Mouse (Mus musculus) liver, embryonic 16.5 days (tissue): ENCODE data around the gene Ankrd52. TPM values are rescaled to one million over a fixed set of nuclear protein-coding genes. Genes with fewer than 3 reads are reported as not detected.
"Not testable (repeated sequence)": the region's sequence is repeated elsewhere in the genome, so short reads cannot be mapped to it uniquely, and the experiment has no call there.

Experiments used
- ATAC-seq: fragments of 200-750 bp; cut with Nextera tagmentation; 2 replicates; pipeline ENCODE4 v1.8.0; 2017; ENCODE audit warnings: low read depth, mild to moderate bottlenecking, moderate number of reproducible peaks, moderate library complexity
- H3K27ac ChIP-seq: fragments of 300-500 bp; sonication (generic); 2 replicates; pipeline ENCODE4 v1.5.1; 2014; ENCODE audit warnings: mild to moderate bottlenecking, low read length
- H3K27me3 ChIP-seq: fragments of 300-500 bp; sonication (generic); 2 replicates; pipeline ENCODE4 v1.6.1; 2014; ENCODE audit warnings: low read depth, low read length, mixed read lengths; ENCODE audit not compliant: control insufficient read depth, insufficient read depth
- H3K36me3 ChIP-seq: fragments of 300-500 bp; sonication (generic); 2 replicates; pipeline ENCODE4 v1.6.1; 2014; ENCODE audit warnings: mild to moderate bottlenecking; ENCODE audit not compliant: control insufficient read depth, insufficient read depth
- H3K4me1 ChIP-seq: fragments of 300-500 bp; sonication (generic); 2 replicates; pipeline ENCODE4 v1.6.1; 2014; ENCODE audit warnings: low read depth, low read length, mixed read lengths; ENCODE audit not compliant: control insufficient read depth
- H3K4me2 ChIP-seq: fragments of 300-500 bp; sonication (generic); 2 replicates; pipeline ENCODE4 v1.6.1; 2014; ENCODE audit warnings: low read depth, low read length, mixed read lengths
- H3K4me3 ChIP-seq: fragments of 300-500 bp; sonication (generic); 2 replicates; pipeline ENCODE4 v1.5.1; 2014; ENCODE audit warnings: low read depth, mild to moderate bottlenecking, low read length
- H3K9ac ChIP-seq: fragments of 300-500 bp; sonication (generic); 2 replicates; pipeline ENCODE4 v1.6.1; 2014; ENCODE audit warnings: low read depth, low read length
- H3K9me3 ChIP-seq: fragments of 300-500 bp; sonication (generic); replicated peaks from 2 replicates; pipeline ENCODE4 v1.6.1; 2016; ENCODE audit warnings: low read length; ENCODE audit not compliant: control insufficient read depth
- WGBS: fragments of 180-500 bp; shearing (Covaris S2); extraction: QIAGEN DNeasy Blood & Tissue Kit; methylation state at CpG from one replicate; pipeline ENCODE4 v1.1.7; 2014; ENCODE audit not compliant: insufficient replicate concordance; 5-methylcytosine and 5-hydroxymethylcytosine counted together
- polyA plus RNA-seq: library from polyadenylated mRNA; unstranded; fragments of >200 nt; fragmentation: Nextera tagmentation; extraction: Ambion mirVana; gene quantifications from 2 replicates; pipeline ENCODE4 v1.2.1, GENCODE M21; 2015

Ankrd52 gene
- polyA plus RNA-seq: 4.0 and 4.3 TPM in 2 replicates

GRCm38 (mm10) chr10:128376455-128377211 lies at the start of gene Ankrd52:
Gene Ankrd52, plus strand, starts transcription at chr10:128377115.
- H3K27me3 ChIP-seq: no peaks in the 10 kb centered on the region
- peaks cover 3% of the 10 kb centered on the region for H3K36me3 ChIP-seq
- ATAC-seq: peak; percentile 93
- H3K4me2 ChIP-seq: peak within 1 kb of the TSS; percentile 95
- peak within 1 kb of the TSS; percentile 91 for H3K9ac ChIP-seq
- H3K9me3 ChIP-seq: no peaks in the 10 kb centered on the region
- peak within 1 kb of the TSS; percentile 77 for H3K27ac ChIP-seq
- peak within 1 kb of the TSS; percentile 85 for H3K4me3 ChIP-seq
- H3K4me1 ChIP-seq: peaks cover 39% of the 10 kb centered on the region
- under 1% methylated on average over 52 of the region's 73 CpGs for WGBS

GRCm38 (mm10) chr10:128327610-128328009 lies 49.3 kb upstream of the Ankrd52 start:
- H3K4me2 ChIP-seq: no peak overlapping the region
- no peak overlapping the region for H3K9ac ChIP-seq
- ATAC-seq: no peak
- no peaks in the 10 kb centered on the region for H3K9me3 ChIP-seq
- 69% methylated on average over 10 of the region's 10 CpGs for WGBS
- H3K4me3 ChIP-seq: no peak overlapping the region
- H3K36me3 ChIP-seq: peaks cover 17% of the 10 kb centered on the region
- peaks cover 11% of the 10 kb centered on the region for H3K4me1 ChIP-seq
- no peak overlapping the region for H3K27ac ChIP-seq
- H3K27me3 ChIP-seq: no peaks in the 10 kb centered on the region

GRCm38 (mm10) chr10:128332358-128333249 lies 44.3 kb upstream of the Ankrd52 start:
- H3K9ac ChIP-seq, ATAC-seq, H3K4me2 ChIP-seq, H3K27me3 ChIP-seq, H3K27ac ChIP-seq, H3K9me3 ChIP-seq, H3K4me3 ChIP-seq, H3K36me3 ChIP-seq: not testable (repeated sequence)
- 61% methylated on average over 5 of the region's 6 CpGs for WGBS
- peaks cover 26% of the 10 kb centered on the region for H3K4me1 ChIP-seq

DNA sequence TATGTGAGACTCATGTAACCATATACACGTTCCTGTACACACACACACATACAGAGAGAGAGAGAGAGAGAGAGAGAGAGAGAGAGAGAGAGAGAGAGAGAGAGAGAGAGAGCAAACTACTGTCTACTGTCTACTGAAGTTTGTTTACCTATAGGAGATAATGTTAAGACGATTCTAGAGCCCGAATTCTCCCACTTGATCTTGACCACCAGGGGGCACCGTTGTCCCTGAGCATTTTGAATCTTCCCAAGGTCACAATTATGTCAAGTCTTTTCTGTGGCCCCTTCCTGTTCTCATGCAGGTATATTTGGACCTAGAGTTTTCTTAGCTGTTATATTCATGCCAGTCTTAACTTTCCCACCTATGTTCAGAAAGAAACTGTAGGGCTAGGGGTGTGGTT lies 41.3 kb upstream of the Ankrd52 start:
- peaks cover 45% of the 10 kb centered on the region for H3K4me1 ChIP-seq
- 0% methylated on average over 4 of the region's 4 CpGs for WGBS
- H3K36me3 ChIP-seq: no peaks in the 10 kb centered on the region
- H3K4me2 ChIP-seq: peak overlapping the region; percentile 79
- H3K9ac ChIP-seq: peak overlapping the region; percentile 24
- no peaks in the 10 kb centered on the region for H3K9me3 ChIP-seq
- H3K27me3 ChIP-seq: no peaks in the 10 kb centered on the region
- no peak for ATAC-seq
- H3K27ac ChIP-seq: peak overlapping the region; percentile 98
- no peak overlapping the region for H3K4me3 ChIP-seq

- Histone ChIP-seq H3K4me1 (peaks cover 47% of the 10 kb centered on the region), H3K27me3 (no peaks in the 10 kb centered on the region), H3K36me3 (no peaks in the 10 kb centered on the region), H3K4me2 (peak overlapping the region; percentile 79), H3K27ac (peak overlapping the region; percentile 98), H3K9me3 (no peaks in the 10 kb centered on the region), H3K4me3 (peak overlapping the region; percentile 95; the same call in 1 of the 2 replicates), H3K9ac (peak overlapping the region; percentile 24; the same call in 1 of the 2 replicates)
- ATAC-seq: no peak
- 63% methylated on average over 3 of the region's 3 CpGs for WGBS
These were observed 40.7 kb upstream of the Ankrd52 start for GRCm38 (mm10) chr10:128336195-128336594.

- H3K36me3 ChIP-seq: no peaks in the 10 kb centered on the region
- no peaks in the 10 kb centered on the region for H3K27me3 ChIP-seq
- peak overlapping the region; percentile 95 for H3K4me3 ChIP-seq
- no peaks in the 10 kb centered on the region for H3K9me3 ChIP-seq
- 28% methylated on average over 3 of the region's 3 CpGs for WGBS
- H3K4me1 ChIP-seq: peaks cover 51% of the 10 kb centered on the region
- peak overlapping the region; percentile 93 for H3K9ac ChIP-seq
- H3K4me2 ChIP-seq: peak overlapping the region; percentile 79
- peak; percentile 45 for ATAC-seq
- H3K27ac ChIP-seq: peak overlapping the region; percentile 98
These were observed 40.3 kb upstream of the Ankrd52 start for GRCm38 (mm10) chr10:128336597-128336996.

- peak within 1 kb of the TSS; percentile 98 for H3K27ac ChIP-seq
- no peaks in the 10 kb centered on the region for H3K36me3 ChIP-seq
- H3K27me3 ChIP-seq: no peaks in the 10 kb centered on the region
- peak within 1 kb of the TSS; percentile 93 for H3K9ac ChIP-seq
- peaks cover 55% of the 10 kb centered on the region for H3K4me1 ChIP-seq
- no peaks in the 10 kb centered on the region for H3K9me3 ChIP-seq
- H3K4me3 ChIP-seq: peak within 1 kb of the TSS; percentile 95
- under 1% methylated on average over 61 of the region's 61 CpGs for WGBS
- peak within 1 kb of the TSS; percentile 79 for H3K4me2 ChIP-seq
- ATAC-seq: peak; percentile 88
These were observed 39.4 kb upstream of the Ankrd52 start, which contains the start of gene Cs for GRCm38 (mm10) chr10:128337306-128338181. Gene Cs, plus strand, starts transcription at chr10:128337734.

GRCm38 (mm10) chr10:128338415-128338814 lies 38.5 kb upstream of the Ankrd52 start:
- no peaks in the 10 kb centered on the region for H3K36me3 ChIP-seq
- peak overlapping the region; percentile 79 for H3K4me2 ChIP-seq
- peak overlapping the region; percentile 98 for H3K27ac ChIP-seq
- H3K9me3 ChIP-seq: no peaks in the 10 kb centered on the region
- ATAC-seq: peak; percentile 1; the same call in 1 of the 2 replicates
- WGBS: 8% methylated on average over 5 of the region's 5 CpGs
- peak overlapping the region; percentile 95 for H3K4me3 ChIP-seq
- peaks cover 62% of the 10 kb centered on the region for H3K4me1 ChIP-seq
- H3K27me3 ChIP-seq: no peaks in the 10 kb centered on the region
- H3K9ac ChIP-seq: peak overlapping the region; percentile 93
